Mouse (Mus musculus): ENCODE measurements around the gene Klhl29.

Gene Klhl29

DNA sequence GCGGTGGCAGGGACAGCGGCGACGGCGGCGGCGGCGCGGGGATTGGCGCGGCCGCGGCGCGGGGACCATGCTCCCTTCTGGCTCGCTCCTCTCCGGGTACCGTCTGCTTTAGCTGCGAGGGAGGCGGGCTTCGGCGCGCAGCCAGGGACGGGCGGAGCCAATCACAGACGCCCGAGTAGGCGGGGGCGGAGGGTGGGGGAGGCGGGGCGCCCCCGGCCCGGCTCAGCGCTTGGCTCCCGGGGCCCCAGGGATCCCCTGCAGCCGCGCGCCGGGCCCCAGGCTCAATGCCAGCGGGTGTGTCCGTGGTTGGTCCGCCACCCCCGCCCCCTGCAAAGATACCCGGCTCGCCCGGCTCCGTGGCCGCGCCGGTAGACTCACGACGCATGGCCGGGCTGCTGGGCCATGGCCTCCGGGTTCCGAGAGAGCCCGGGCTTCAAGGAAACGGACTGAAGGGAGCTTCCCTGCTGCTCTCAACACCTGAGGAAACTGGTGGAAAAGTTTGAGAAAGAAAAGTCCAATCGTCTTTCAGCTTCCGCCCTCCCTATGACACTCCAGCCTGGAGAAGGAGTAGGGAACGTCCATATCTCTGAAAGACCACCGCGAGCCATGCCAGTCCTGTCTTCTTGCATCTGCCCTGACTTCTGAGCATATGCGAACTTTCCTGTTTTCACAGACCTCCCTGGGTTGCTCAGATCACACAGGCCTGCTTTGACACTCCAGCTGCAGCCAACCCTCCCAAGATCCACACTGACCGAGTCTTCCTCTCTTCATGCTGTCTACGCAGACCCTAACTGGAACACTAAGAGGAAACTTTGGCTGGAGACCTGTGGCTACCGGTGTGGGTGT, at the start of gene Klhl29:
Gene Klhl29 (minus strand): TSS at position 67 of the 846 bp plus-strand sequence.
- DNase-seq = no peak

DNA sequence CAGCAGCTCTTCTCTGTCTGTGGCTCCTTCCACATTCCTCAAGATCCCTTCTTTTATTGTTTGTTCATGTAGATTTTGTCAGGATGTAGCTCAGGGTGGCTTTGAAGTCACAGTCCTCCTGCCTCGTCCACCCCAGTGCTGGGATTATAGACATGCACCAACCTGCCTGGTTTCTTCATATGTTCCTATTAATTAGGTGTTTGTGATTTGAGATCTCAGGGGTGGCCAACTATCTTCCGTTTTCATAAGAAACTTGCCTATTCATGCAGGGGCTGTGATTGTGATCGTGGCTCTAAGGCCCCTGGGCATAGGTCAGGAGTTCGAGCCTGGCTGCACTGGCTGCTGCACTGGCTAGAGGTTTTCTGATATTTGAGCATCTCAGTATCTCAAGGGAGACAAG, 49.8 kb upstream of the Klhl29 start:
- no peak for DNase-seq

DNA sequence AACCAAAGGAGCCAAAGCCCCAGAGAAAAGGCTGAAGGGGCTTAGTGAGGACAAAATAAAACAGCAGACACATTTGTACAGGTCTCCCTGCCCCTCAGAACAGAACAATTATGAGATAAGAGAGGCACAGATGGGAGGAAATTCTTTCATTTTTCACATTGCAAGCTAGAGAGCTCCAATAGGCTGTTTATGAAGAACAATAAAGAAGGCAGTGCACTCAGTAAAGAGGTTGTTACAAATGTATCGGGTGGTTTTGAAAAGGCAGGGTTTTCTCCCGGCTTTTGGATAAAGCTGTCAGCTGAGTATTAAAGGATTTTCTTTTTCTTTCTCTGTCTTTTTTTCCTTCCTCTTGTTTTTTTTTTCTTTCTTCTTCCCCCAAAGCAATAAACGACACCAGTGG, 40.3 kb upstream of the Klhl29 start:
- no peak for DNase-seq

DNA sequence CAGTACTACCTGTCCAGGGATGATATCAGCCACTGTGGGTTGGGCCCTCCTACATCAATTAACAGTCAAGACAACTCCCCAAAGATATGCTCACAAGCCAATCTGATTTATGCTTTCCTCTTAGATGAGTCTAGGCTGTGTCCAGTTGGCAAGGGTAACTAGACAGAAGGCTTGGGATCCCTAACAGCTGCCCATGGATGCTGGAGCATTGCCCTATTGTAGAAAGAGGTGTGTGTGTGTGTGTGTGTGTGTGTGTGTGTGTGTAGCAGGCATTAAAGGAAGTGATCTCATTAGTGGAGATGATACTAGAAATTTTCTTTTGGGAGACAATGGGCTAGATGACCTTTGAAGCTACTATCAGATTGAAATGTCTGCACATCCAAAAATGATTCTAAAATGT, 38.5 kb upstream of the Klhl29 start:
- no peak for DNase-seq

DNA sequence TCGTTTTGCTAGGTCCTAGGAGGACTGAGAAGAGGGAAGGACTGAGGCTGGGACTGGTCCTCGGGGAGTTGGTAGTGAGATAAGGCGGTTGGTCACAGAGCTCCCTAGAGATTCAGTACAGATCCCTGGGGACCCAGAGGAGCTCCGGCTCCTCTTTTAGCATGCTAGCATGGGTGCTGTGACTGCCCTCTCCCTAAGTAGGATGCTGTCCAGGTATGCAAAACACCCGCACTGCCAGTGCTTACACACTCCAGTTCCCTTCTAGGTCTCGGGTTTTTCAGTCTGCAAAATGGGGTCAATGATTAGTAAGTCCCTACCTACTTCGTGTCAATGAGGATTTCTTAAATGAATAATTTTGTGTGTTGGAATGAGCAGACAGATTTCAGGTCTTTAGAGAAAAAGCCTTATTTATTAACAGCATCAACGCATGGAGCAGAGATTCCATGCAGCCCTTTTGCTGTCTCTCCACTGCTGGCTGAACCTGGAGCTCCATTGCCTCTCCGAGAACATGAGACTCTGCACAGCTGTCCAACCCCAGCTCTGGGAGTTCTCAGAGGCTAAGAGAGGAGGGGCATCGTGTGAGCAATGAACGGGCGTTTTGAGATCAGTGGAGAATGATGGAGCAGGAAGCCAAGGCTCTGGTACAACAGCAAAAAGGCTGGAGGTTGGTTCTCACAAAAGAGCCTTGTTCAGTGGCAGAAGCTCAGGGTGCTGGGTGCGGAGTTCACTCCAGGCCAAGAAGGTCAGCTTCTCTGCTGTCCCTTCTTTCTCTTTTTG, 36.5 kb upstream of the Klhl29 start:
- DNase-seq = no peak

DNA sequence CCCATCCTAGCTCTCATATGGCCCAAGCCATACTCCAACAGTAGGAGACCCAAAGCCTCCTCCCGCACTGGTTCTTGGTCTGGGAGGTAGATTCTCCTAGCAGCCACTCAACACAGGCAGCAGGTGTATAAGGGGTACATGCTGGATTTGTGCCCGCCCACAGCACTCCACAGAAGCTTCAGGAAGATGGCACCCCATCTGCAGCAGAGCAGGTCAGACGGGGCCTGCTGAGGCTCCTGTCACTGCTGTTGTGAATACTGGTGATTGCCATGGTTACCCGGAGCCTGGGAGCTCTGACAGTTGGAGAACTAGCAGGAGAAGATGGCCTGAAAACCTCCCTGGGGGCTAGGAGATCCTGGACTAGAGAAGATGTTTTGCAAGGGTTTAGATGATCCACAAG, 35.9 kb upstream of the Klhl29 start:
- no peak for DNase-seq

DNA sequence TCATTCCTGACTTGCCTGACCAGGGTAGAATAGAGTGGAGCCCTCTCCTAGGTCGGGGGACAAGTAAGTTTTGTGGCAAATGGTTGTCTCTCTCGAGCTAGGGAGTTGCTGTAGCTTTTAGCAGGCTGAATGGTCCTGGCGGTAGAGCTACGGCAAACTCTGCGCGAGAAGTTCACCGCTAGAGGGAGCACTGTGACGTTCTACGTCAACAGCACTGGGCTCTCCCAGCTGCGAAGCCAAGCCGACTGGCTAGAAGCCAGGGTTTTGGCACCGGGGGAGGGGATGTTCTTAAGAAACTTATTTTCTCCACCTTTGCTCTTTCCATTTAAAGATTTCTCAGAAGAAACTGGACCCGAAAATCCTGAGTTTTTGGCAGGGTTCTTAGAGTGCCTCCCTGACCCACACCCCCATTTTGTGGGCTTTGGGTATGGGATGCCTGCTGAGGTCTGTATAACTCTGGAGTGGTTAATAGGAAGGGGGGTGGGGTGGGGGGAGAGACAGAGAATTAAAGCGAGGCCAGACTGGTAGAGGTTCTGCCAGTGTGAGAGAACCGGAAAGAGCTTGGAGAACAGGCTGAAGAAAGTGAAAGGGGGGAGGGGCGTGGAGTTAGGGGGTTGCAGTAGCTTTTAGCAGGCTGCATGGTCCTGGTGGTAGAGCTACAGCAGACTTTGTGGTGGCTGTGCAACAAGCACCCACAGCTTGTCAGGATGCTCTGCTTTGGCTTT, 35.1 kb upstream of the Klhl29 start:
- DNase-seq = peak; percentile 33

DNA sequence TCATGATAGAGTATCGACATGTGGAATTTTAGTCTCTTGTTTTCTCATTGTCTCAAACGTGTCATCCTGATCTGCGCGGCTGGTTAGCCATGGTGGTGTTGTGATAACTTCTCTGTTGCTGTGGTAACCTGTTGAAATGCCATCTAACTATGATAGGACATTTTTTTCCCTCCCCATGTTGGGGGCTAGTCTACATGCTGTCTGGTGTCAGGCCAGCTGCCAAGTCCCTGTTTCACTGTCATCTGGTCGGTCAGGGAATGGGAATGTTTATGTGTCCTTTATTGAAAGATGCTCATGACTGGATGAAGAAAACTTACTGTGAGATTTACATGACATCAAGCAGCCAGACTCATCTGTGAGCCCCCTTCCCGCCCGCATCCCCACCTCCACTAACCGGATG, 31.7 kb upstream of the Klhl29 start:
- DNase-seq = no peak

DNA sequence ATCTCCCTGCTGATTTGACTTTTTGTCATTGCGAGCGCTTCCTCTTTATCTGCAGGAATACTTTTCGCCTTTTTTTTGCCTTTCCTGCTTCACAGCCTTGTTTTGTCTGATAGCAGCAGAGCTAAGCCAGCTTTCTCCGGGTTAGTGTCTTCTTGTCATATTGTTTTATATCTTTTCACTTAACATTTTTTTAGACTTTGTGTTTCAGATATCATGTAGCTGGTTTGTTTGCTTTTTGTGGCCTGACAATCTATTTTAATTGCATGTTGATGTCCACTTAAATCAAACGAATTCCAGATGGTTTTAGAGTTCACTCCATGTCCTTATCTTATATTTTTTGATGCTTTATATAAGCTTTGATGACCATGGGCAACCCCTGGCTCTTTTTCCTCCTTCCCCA, 21.9 kb upstream of the Klhl29 start:
- no peak for DNase-seq

DNA sequence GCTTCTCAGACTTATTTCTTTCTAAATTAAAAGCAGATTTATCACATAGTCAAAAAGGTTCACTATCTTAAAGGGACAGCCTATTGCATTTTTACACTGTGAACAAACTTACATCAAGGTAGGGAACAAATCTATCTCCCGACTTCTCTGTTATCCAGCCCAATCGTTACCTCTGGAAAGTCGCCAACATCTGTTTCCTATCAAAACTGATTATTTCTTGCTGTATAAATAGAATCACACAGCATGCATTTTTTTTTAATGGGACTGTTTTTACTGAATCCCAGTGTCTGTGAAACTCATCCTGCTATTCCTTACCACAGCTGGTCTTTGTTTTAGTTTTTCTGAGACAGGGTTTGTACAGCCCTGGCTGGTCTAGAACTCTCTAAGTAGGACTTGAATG, 19.7 kb upstream of the Klhl29 start:
- DNase-seq = no peak

DNA sequence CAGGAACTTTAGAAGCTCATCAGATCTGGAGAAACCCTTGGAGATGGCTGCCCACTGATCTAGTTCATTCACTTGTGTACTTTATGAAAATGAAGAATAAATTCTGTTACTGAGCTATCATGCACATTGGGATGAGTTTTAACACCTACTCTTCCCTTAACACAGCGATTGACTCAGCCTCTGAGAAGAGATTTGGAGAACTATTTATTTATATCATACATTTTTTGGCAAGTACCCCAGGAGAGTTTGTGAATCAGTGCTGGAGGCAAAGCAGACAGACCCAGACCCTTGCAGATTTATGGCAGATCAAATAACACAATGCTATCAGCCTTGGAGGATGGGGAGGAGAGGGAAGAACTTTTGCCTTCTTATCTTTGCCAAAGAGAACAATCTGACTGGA, 11.6 kb upstream of the Klhl29 start:
- DNase-seq = no peak

DNA sequence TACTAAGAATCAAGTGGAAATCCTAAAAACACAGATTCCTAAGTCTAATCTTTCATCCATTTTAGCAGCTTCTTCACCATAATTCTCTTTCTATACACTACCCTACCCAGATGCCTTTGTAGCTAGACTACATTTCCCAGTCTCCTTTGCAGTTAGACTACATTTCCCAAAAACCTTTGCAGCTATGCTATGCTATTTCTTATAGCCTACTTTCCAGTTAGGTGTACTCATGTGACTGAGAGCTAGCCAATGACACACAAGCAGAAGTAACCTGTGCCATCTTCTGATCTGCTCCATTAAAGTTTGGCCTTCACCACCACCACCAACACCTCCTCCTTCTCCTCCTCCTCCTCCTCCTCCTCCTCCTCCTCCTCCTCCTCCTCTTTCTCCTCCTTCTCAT, 11.2 kb upstream of the Klhl29 start:
- no peak for DNase-seq

DNA sequence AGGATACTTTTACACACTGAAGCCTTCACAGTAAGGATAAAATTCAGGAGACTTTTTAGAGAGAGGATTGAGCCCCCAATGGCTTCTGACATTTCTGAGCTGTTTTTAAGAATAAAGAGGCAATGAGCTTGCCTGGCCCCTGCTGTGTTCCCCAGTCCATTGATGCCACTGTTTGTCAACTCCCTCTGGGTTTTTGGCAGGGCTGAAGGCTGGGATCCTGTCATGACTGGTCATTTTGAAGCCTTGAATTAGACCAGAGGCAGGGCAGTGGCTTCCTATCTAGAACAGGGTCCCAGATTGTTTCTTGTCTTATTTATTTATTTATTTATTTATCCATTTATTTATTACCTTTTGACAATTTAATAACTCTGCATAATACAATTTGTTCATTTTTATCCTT, 6.2 kb upstream of the Klhl29 start:
- DNase-seq = no peak

DNA sequence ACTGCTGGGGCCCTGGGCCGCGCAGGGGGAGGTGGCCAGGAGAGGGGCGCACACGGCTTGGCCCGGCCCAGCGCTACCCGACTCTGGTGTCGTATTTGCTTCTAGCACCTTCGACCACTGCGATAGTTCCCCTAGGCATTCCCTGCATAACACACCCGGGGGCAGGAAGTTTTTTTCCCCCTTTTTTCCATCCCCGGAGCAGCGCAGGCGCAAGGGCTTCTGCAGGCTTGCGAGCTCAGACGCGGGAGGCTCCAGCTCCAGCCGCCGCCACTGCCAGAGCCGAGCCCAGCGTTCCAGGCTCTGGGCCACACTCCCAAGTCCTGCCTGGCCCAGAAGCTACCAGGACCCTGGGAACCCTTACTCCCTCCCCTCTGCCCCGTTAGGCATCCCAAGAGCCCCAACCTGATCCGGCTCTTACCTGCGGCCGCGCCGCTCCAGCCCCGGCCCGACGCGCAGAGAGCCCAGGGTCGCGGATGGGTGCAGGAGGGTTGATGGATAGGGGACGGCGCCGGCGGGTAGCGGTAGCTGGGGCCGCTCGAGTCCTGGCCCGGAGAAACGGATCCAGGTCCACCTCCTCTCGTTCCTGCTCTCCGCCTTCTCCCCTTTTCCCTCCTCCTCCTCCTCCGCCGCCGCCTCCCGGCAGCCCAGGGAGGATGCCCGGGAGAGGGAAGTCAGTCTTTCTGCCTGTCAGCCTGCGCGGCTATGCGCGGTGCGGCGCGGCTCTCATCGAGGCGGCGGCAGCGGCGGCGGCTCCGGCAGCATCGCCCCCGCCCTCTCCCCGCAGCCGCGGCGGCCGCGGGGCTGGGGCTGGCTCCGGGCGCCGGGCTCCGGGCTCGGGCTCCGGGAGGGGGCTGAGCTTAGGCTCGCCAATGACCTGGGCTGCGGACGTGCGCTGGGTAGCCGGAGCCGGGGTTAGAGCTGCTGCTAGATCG, 532 bp downstream of the Klhl29 start:
- DNase-seq = no peak

DNA sequence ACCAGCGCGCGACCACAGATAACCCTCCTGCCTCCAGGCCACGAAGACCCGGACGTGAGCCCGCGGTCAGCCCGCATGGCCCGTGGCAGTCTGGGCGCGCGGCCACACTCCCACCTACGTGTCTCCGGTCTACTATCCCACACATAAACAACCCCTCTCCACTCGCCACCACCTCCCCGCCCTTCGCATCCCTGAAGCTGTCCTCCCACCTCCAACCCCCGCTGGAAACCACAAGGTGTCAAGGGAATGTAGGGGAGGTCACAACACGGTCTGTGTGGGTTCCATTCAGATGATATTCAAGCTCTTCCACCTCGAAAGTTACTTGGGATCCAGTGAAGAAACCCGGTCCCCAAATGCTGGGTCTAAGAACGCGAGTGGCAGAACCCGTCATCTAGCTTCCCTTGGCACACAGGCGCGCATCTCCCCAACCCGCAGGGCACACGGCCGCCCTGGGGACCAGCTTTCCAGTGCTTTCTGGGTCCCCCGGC, 1.2 kb downstream of the Klhl29 start:
- DNase-seq = no peak

DNA sequence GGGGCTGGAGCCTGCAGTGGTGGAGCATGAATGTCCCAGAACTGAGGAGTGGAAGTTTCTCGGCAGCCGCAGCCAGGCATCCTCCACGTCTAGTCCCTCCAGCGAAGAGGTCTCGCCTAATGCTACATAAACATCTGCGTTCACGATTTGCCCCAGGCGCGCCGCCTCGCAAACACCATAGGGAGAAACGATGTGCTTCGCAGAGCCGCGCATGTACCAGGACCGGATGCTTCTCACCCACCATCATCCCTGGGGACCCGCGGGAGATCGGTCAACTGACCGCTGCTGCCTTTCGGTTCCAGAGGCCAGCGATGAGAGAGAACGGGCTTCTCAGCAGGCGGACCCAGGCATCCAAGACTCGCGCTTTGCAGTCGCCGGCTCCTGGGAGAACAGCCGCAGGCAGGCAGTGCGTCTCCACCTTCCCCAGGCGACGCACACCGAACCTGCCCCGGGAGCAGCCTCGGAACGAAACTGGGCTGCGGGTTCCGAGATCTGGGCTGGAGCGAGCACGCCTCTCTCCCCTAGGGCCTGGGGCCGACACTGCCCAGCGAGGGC, 1.8 kb downstream of the Klhl29 start:
- no peak for DNase-seq

DNA sequence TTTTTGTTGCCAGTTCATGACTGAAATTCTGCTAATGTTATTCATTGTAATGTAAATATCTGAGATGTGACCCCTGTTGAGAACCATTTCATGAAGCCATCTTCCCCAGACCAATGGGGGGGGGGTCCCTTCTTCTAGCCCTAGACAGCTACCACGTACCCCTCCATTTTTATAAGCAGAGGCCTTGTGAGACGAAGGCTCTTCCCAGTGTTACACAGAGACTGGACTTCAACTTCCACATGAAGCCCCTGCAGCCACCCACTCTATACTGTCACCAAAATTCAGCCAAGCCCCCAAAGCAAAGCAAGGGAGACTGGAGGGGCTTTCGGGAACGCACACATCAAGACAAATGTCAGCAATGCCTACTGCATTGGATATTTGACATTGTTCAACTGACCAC, 6.1 kb downstream of the Klhl29 start:
- no peak for DNase-seq

DNA sequence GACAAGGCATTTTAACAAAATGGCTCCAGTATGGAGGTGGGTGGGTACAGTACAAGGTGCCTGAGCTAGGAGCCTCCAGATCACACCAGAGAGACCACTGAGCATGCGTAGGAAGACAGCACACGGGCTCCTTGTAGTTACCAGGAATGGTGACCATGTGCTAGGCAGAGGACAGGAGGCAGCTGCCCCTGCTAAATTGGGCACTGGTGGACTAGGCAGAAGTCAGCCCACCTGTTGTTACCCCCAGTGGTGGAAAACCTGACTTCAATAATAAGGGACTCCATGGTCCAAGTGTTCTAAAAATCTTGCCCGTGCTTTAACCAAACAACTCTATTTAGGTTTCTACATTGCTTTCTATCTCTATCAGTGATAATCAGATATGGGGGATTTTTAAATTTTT, 10.6 kb downstream of the Klhl29 start:
- DNase-seq = no peak

DNA sequence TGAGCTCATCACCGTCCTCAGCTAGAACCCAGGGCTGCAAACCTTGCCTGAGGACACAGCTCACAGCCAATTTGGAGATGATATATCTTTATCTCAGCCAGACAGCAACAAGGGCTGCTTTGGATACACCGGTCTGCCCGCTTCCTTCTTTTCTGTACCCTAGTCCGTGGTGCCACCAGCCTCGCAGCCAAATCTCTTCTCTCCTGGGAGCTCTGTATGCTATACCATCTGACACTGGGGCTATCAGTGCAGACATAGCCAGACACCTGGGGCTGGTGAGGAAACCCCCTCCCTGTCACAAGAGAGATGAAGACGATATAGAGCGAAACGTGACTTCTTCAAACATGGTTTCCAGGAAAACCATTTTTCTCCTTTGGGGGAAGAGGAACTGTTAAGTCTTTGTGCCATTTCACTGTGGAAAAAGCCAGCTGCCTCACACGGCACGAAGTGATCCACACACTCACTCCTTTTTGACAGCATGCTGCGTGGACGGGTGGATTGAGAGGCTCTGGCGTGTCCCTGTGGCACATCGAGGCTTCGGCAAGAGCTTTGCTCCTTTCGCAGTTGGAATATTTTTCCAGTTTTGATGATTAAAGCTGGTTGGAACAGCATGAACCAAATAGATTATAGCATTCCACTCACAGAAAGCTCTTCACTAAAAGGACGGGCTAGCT, 11.4 kb downstream of the Klhl29 start:
- no peak for DNase-seq

DNA sequence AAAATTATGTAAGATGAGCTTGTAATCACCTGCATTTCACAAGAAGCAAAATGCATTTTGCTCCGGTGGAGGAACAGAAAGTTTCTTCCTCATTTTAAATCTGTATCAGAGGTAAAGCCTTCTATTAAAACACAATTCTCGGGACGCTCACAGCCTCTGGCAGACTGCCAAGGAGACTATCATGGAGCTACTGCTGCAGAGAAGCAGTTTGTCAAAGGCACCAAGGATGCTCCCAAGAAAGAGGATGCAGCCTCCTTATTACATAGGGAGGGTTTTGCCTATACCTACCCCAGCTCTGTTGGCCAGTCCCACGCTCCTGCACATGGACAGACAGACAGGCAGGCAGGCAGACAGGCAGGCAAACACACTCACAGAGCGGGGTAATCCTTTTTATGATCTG, 16.4 kb downstream of the Klhl29 start:
- DNase-seq = no peak

DNA sequence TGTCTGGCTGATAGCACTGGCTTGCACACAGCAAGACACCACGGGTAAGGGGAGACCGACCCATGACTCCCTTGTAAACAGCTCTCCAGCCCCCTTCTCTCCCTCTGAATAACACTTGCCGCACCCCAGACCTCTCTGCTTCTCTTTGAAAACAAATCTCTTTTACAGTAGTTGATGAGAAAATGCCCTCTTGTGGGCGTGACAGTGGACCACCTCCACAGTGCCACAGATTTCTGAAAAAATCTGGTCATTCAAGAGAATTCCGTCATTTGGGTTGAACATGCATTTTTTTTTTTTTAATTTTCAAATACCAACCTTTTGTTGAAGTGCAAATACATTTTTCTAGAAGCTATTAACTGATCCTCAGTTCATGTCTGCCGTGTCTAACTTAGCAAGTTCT, 17.0 kb downstream of the Klhl29 start:
- no peak for DNase-seq

DNA sequence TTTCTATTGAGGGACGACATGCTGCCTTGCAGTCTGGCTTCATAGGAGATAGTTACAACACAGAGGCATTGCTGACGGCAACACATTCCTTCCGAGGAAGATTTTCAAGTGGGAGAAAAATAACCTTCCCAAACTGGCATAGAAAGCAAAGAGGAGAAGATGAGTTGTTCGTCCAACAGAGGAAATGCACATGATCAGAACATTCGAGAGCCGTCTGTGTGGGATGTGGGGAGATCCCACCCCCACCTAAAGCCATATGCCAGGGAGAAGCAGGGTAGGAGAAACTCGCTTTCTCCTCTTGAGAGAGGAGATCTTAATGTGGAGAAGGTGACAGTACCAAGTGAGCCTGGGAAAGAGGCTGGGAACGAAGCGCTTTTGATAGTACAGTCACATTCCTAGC, 22.1 kb downstream of the Klhl29 start:
- DNase-seq = no peak
